Mouse (Mus musculus): Measurements from ENCODE around the gene Spem1.

DNA sequence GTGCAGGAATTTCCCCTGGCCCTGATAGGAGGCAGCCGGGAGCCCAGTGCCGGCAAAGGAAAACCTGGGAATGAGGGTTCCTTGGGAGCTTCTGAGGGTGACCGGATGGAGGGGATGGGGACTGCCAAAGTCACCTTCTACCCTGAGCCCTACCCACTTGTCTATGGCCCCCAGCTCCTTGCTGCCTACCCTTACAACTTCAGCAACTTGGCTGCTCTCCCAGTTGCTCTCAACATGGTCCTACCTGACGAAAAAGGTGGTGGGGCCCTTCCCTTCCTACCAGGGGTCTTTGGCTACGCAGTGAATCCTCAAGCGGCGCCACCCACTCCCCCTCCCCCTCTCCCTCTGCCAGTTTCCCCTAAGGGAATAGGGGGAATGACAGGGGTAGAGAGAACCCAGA is 43.0 kb downstream of the Spem1 start:
- TF ChIP-seq TAL1 (IDR thresholded peaks at IDR 0.05; ENCODE audit: low read length) = no peak
- no peak for TF ChIP-seq GATA1 (IDR thresholded peaks at IDR 0.05; ENCODE audit: low read length)

Measured in erythroblast, embryonic 14.5 days (primary cell).